Mouse (Mus musculus) bone marrow, adult 2 months (tissue): Measurements from ENCODE around the gene Nppa. TPM values are rescaled to one million over a fixed set of nuclear protein-coding genes. Genes with fewer than 3 reads are reported as not detected.

ENCODE experiments used
- H3K27ac ChIP-seq: fragments of 200-500 bp; 2 replicates; pipeline ENCODE4 v1.5.1; 2012; ENCODE audit warnings: low read depth, mild to moderate bottlenecking, control low read depth, inconsistent platforms, low read length; ENCODE audit not compliant: control insufficient read depth, poor library complexity, insufficient read depth
- H3K4me1 ChIP-seq: fragments of 200-500 bp; 2 replicates; pipeline ENCODE4 v1.6.1; 2011; ENCODE audit warnings: low read length; ENCODE audit not compliant: control insufficient read depth, insufficient read depth
- H3K4me3 ChIP-seq: fragments of 200-500 bp; replicated peaks from 2 replicates; pipeline ENCODE3; 2011; ENCODE audit warnings: mild to moderate bottlenecking, low read depth, low read length, control low read depth; ENCODE audit not compliant: control insufficient read depth
- CTCF ChIP-seq: fragments of 200-500 bp; IDR thresholded peaks from 2 replicates; pipeline ENCODE4 v1.5.1; 2011; ENCODE audit warnings: low read length, control low read depth; ENCODE audit not compliant: control insufficient read depth, insufficient read depth
- POLR2A ChIP-seq: fragments of 200-500 bp; IDR thresholded peaks from 2 replicates; pipeline ENCODE4 v1.6.1; 2011; ENCODE audit warnings: low read depth, mild to moderate bottlenecking, control low read depth, low read length, borderline replicate concordance; ENCODE audit not compliant: control insufficient read depth
- WGBS: fragments of 180-500 bp; shearing (Covaris S2); methylation state at CpG from one replicate; pipeline ENCODE4 v1.1.7; 2018; 5-methylcytosine and 5-hydroxymethylcytosine counted together
- polyA plus RNA-seq: library from polyadenylated mRNA; stranded (reverse); fragments of >200 nt; gene quantifications from 2 replicates; pipeline ENCODE4 v1.2.4, GENCODE M21; 2011; ENCODE audit warnings: low replicate concordance; ENCODE audit not compliant: missing spikeins, insufficient read depth, insufficient read length

Gene Nppa
- polyA plus RNA-seq: not detected in 2 replicates

- H3K27ac ChIP-seq: no peak within 1 kb of the TSS
- TF ChIP-seq POLR2A (no peak), CTCF (no peak)
- WGBS: 37% methylated on average over 12 of the region's 12 CpGs
- H3K4me3 ChIP-seq: no peak within 1 kb of the TSS
- H3K4me1 ChIP-seq: no peaks in the 10 kb centered on the region
Observed at GRCm38 (mm10) chr4:148000202-148000772, at the start of gene Nppa. Nppa (plus strand) TSS chr4:148000722.

- Histone ChIP-seq H3K4me3 (no peak overlapping the region), H3K4me1 (no peaks in the 10 kb centered on the region), H3K27ac (no peak overlapping the region)
- WGBS: 13% methylated on average over 4 of the region's 4 CpGs
- TF ChIP-seq CTCF (peak; percentile 35; the same call in 1 of the 2 replicates), POLR2A (no peak)
Observed at GRCm38 (mm10) chr4:147953590-147953989, 46.9 kb upstream of the Nppa start.

GRCm38 (mm10) chr4:147957141-147957540, 43.4 kb upstream of the Nppa start:
- WGBS: 41% methylated on average over 11 of the region's 11 CpGs
- Histone ChIP-seq H3K27ac (no peak overlapping the region), H3K4me3 (no peak overlapping the region), H3K4me1 (no peaks in the 10 kb centered on the region)
- TF ChIP-seq POLR2A: no peak
- TF ChIP-seq CTCF: no peak

GRCm38 (mm10) chr4:147959881-147960831, 40.4 kb upstream of the Nppa start:
- Histone ChIP-seq H3K4me1 (no peaks in the 10 kb centered on the region), H3K4me3 (no peak overlapping the region), H3K27ac (no peak overlapping the region)
- whole genome bisulfite sequencing: 37% methylated on average over 6 of the region's 6 CpGs
- TF ChIP-seq CTCF (peak; percentile 71), POLR2A (no peak)

- H3K27ac ChIP-seq: no peak overlapping the region
- H3K4me3 ChIP-seq: no peak overlapping the region
- WGBS: 52% methylated on average over 6 of the region's 6 CpGs
- TF ChIP-seq POLR2A (no peak), CTCF (no peak)
- no peaks in the 10 kb centered on the region for H3K4me1 ChIP-seq
Observed at GRCm38 (mm10) chr4:147962781-147963180, 37.7 kb upstream of the Nppa start.

GRCm38 (mm10) chr4:147963623-147964022, 36.9 kb upstream of the Nppa start:
- Histone ChIP-seq H3K4me1 (no peaks in the 10 kb centered on the region), H3K27ac (no peak overlapping the region), H3K4me3 (no peak overlapping the region)
- 81% methylated on average over 15 of the region's 15 CpGs for WGBS
- TF ChIP-seq POLR2A (no peak), CTCF (no peak)

- Histone ChIP-seq H3K4me3 (no peak overlapping the region), H3K27ac (no peak overlapping the region), H3K4me1 (no peaks in the 10 kb centered on the region)
- TF ChIP-seq POLR2A: no peak
- TF ChIP-seq CTCF: no peak
- WGBS: 59% methylated on average over 7 of the region's 7 CpGs
Observed at GRCm38 (mm10) chr4:147965712-147966111, 34.8 kb upstream of the Nppa start.

- no peak overlapping the region for H3K4me3 ChIP-seq
- H3K4me1 ChIP-seq: no peaks in the 10 kb centered on the region
- H3K27ac ChIP-seq: no peak overlapping the region
- TF ChIP-seq POLR2A (no peak), CTCF (no peak)
- 67% methylated on average over 2 of the region's 2 CpGs for WGBS
Observed at GRCm38 (mm10) chr4:147968816-147969215, 31.7 kb upstream of the Nppa start.
